In the genomic region with DNA sequence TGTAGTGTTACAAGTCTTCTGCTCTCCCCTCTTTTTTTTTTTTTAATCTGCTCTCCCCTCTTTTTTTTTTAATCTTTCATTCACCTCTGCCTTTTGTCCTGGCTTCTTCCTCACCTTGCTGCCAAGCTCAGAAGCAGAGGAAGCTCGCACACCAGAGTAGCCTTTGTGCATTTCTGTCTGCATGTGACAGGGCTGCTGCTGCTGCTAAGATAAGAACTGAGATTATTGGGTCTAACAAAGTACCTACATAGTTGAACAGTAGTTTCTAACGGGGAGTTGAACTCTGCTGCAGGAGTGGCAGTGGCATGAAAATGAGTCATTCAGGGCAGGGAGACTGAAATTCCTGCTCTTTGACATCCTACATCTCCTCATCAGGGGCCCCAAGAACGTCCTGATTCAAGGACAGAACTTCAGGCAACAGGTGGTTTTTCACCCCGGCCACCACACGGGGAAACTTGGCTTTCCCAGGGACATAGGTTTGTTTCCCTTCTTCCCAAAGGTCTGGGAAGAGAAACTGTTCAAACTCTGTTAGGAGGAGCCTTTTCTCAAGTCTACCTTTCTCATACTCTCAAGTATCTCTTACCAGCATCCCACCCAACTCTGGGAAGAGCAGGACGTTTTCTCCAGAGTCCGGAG, we compare ENCODE assay signal across 8 mouse cellular contexts. TPM values are rescaled to one million over a fixed set of nuclear protein-coding genes. Genes with fewer than 3 reads are reported as not detected.
DNase-seq lines count a peak whose midpoint lies in the region; ATAC-seq and TF ChIP-seq lines count a peak whose summit lies in the region.

No protein-coding gene starts in this region.

- H3K9me3 ChIP-seq in liver, embryonic 13.5 days (replicated peaks) = no peaks in the 10 kb centered on the region

- TF ChIP-seq POLR2A in embryonic fibroblast, embryonic 13.5 days (IDR thresholded peaks at IDR 0.05; ENCODE audit: low read depth, low read length) = no peak
- TF ChIP-seq POLR2A in lung, adult 2 months (IDR thresholded peaks at IDR 0.05; ENCODE audit: borderline replicate concordance, extremely low read depth, low read depth, low read length) = no peak

- no peak for ATAC-seq in liver, embryonic 13.5 days (ENCODE audit: low read depth)
- no peak for ATAC-seq in monocyte, adult 5-6 weeks (replicated peaks; ENCODE audit: insufficient number of reproducible peaks, low FRiP score, low TSS enrichment, poor library complexity, severe bottlenecking)

- H3K27ac ChIP-seq in embryonic fibroblast, embryonic 13.5 days (ENCODE audit: insufficient read depth, low read length) = peak overlapping the region; percentile 23; the same call in 1 of the 2 replicates
- no peak overlapping the region for H3K27ac ChIP-seq in liver, embryonic 13.5 days

- peak overlapping the region; percentile 88; the same call in 1 of the 2 replicates for H3K9ac ChIP-seq in liver, embryonic 13.5 days

- WGBS in liver, embryonic 13.5 days (ENCODE audit: insufficient replicate concordance) = 4% methylated on average over 7 of the region's 7 CpGs
- 17% methylated on average over 7 of the region's 7 CpGs for WGBS in lung, adult 2 months

- H3K36me3 ChIP-seq in liver, embryonic 13.5 days = no peaks in the 10 kb centered on the region

- peaks cover 23% of the 10 kb centered on the region for H3K27me3 ChIP-seq in liver, embryonic 13.5 days

- peak overlapping the region; percentile 100 for H3K4me2 ChIP-seq in liver, embryonic 13.5 days

- H3K4me3 ChIP-seq in embryonic fibroblast, embryonic 13.5 days (ENCODE audit: insufficient read depth, low read length) = peak overlapping the region; percentile 91; the same call in 1 of the 2 replicates
- H3K4me3 ChIP-seq in liver, embryonic 13.5 days (replicated peaks) = peak overlapping the region; percentile 88
- H3K4me3 ChIP-seq in lung, adult 2 months (replicated peaks; ENCODE audit: extremely low read depth, low read depth, low read length) = no peak overlapping the region

- DNase-seq in kidney, adult 9 months = peak; percentile 15
- no peak for DNase-seq in kidney, postnatal 14 days
- DNase-seq in MN1 (ENCODE audit: low spot score) = peak; percentile 28
- DNase-seq in liver, embryonic 13.5 days = peak; percentile 8
- no peak for DNase-seq in gastrocnemius, adult 8-10 months (ENCODE audit: low spot score in 2 of 2)
- no peak for DNase-seq in lung, adult 2 months

- peaks cover 12% of the 10 kb centered on the region for H3K4me1 ChIP-seq in embryonic fibroblast, embryonic 13.5 days (ENCODE audit: control insufficient read depth, insufficient read depth, low read length)
- H3K4me1 ChIP-seq in liver, embryonic 13.5 days (replicated peaks) = peaks cover 40% of the 10 kb centered on the region
- H3K4me1 ChIP-seq in lung, adult 2 months (ENCODE audit: control insufficient read depth, insufficient read depth, low read length) = peaks cover 6% of the 10 kb centered on the region; the same call in 1 of the 2 replicates

- no peak for TF ChIP-seq CTCF in embryonic fibroblast, embryonic 13.5 days (IDR thresholded peaks at IDR 0.05; ENCODE audit: borderline replicate concordance, insufficient read depth, low read length)
- TF ChIP-seq CTCF in lung, adult 2 months (IDR thresholded peaks at IDR 0.05; ENCODE audit: insufficient read depth, low read length) = no peak

RNA-seq across cellular contexts. Expression of a gene that starts 17.2 kb away (rescaled TPM):
- 24.3 and 32.3 TPM in 2 replicates for polyA plus RNA-seq in embryonic fibroblast, embryonic 13.5 days (2011; ENCODE audit: insufficient read length, low read depth, missing spikeins)
- polyA plus RNA-seq in liver, embryonic 13.5 days (2015; fragmentation: Nextera tagmentation; extraction: Ambion mirVana) = 1.4 and 2.3 TPM in 2 replicates
- total RNA-seq in monocyte, adult 5-6 weeks (2017) = 15.1 to 22.6 TPM (median 15.1 TPM) in 3 replicates
- total RNA-seq in gastrocnemius, adult 8-10 months (2022) = 10 to 100 TPM; 18.5 to 22.6 (median 20.8) TPM
- 9.5 and 11.5 TPM in 2 replicates for polyA plus RNA-seq in lung, adult 2 months (2012; rRNA removed)

Comparison
In these comparisons a context has a peak if more than half of its experiments do, and no peak if none do; other contexts are left out.
1. DNase-seq: peak in kidney, adult 9 months (single experiment), MN1 (single experiment) and liver, embryonic 13.5 days (single experiment); none in kidney, postnatal 14 days (single experiment), gastrocnemius, adult 8-10 months (0 of 2) and lung, adult 2 months (single experiment).